Mouse (Mus musculus) CH12.LX (cell line): Measurements from ENCODE around the gene Rab17.

Experiments
- CTCF ChIP-seq, 2 experiments: IDR thresholded peaks in 1 of 2; conservative IDR thresholded peaks in 1 of 2; 2 replicates each; pipeline ENCODE4 v1.5.1; 2011 to 2012; ENCODE audit warnings: low read depth in 2 of 2, low read length in 2 of 2, improper control_type of control experiment in 1 of 2, inconsistent platforms in 1 of 2, mild to moderate bottlenecking in 1 of 2, moderate library complexity in 1 of 2
- JUND ChIP-seq: conservative IDR thresholded peaks from 2 replicates; pipeline ENCODE4 v1.6.1; 2011; ENCODE audit warnings: low read depth, low read length, improper control_type of control experiment
- MAZ ChIP-seq: IDR thresholded peaks from 2 replicates; pipeline ENCODE4 v1.6.1; 2012; ENCODE audit warnings: low read depth, mild to moderate bottlenecking, inconsistent platforms, low read length, improper control_type of control experiment, moderate library complexity
- MXI1 ChIP-seq: IDR thresholded peaks from 2 replicates; pipeline ENCODE4 v1.6.1; 2011; ENCODE audit warnings: mild to moderate bottlenecking, low read depth, low read length, improper control_type of control experiment
- NELFE ChIP-seq: IDR thresholded peaks from 2 replicates; pipeline ENCODE4 v1.6.1; 2011; ENCODE audit warnings: low read depth, low read length, improper control_type of control experiment
- POLR2A ChIP-seq: IDR thresholded peaks from 2 replicates; pipeline ENCODE4 v1.6.1; 2011; ENCODE audit warnings: low read depth, mild to moderate bottlenecking, improper control_type of control experiment, low read length

DNA sequence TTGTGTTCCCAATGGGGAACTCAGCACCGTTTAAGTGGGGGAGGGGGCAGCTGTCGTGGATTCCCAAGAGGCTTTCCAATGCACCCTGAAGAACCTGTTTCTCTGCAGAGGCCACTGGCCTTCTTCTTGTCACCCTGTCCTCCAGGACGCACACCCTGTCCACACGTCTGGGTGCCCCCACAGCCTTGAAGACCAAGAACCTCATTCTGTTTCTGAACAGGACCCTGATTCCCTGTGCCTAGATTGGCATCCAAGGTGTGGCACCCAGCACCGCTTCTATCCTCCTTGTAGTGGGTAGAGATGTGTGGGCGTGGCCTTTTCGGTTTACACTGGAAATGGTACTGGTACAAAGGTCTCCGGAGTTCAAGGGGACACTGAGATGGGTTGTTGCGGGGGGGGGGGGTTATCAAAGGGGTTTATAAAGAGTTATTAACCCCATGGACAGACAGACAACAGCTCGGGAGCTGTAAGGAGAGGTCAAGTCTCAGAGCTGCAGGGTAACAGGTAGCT is 475 bp upstream of the Rab17 start:
- TF ChIP-seq POLR2A: no peak
- no peak for TF ChIP-seq MAZ
- no peak for TF ChIP-seq CTCF (conservative IDR thresholded peaks at IDR 0.05 in 1 of 2, IDR thresholded peaks at IDR 0.05 in 1 of 2; ENCODE audit: low read depth in 2 of 2, low read length in 2 of 2)
- no peak for TF ChIP-seq JUND
- TF ChIP-seq MXI1: no peak
- TF ChIP-seq NELFE: no peak
